Mouse (Mus musculus) heart, postnatal 0 days (tissue): ENCODE data around the gene Ap4b1.
"Not testable (repeated sequence)": the region's sequence is repeated elsewhere in the genome, so short reads cannot be mapped to it uniquely, and the experiment has no call there.

Experiments used
- CTCF ChIP-seq: IDR thresholded peaks from 2 replicates; pipeline ENCODE4 v1.5.1; 2016; ENCODE audit warnings: antibody characterized with exemption, control low read depth, low read depth
- EP300 ChIP-seq: IDR thresholded peaks from 2 replicates; pipeline ENCODE4 v1.6.1; 2016; ENCODE audit warnings: antibody characterized with exemption, low read depth

DNA sequence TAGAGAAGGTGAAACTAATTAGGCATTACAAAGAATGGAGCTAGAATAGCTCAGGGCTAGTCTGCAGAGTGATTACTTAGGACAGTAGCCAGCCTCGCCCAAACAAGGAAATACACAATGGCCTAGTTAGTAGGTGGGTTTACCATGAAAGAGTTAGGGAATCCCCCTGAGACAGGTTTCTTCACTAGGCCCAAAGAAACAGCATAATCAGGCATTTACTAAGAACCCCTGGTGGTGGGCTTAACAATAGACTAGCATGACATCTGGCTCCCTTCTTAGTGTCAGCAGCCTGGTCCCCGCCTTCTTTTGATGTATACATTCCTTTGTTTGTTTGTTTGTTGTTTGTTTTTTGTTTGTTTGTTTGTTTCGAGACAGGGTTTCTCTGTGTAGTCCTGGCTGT lies 30.9 kb downstream of the Ap4b1 start:
- not testable (repeated sequence) for TF ChIP-seq EP300, CTCF
